Mouse (Mus musculus) c-Kit-negative CD71-positive TER-119-positive erythroid progenitor cells, embryonic 14.5 days (primary cell): Measurements from ENCODE around the gene Slc25a31.

Experiments used
- DNase-seq: peaks from one replicate; pipeline ENCODE4 v3.0.0-alpha.2; 2013; ENCODE audit warnings: low read depth, low spot score

Gene Slc25a31

DNA sequence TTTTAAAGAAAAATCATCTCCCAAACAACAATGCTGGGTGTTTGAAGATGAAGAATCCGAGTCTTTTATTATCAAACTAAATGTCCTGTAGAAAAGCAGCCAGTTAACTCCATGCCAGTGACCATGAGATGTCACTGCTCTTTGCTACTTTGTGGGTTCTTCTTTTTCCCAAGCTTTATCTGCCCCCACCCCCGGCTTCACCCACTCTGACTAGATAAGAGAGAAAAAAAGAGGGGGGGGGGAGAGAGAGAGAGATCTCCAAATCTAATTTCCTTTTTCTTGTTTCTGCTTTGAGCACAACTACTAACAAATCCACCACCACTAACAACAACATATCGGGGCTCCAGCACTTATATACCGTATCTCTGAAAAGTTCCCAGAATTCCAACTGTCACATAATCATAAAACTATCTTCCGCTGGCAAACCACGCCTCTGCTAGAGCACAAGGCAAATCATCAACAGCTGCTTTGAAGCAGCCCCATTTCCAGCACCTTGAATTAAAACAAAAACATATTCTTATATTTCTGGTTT, 29.8 kb downstream of the Slc25a31 start:
- DNase-seq = no peak

DNA sequence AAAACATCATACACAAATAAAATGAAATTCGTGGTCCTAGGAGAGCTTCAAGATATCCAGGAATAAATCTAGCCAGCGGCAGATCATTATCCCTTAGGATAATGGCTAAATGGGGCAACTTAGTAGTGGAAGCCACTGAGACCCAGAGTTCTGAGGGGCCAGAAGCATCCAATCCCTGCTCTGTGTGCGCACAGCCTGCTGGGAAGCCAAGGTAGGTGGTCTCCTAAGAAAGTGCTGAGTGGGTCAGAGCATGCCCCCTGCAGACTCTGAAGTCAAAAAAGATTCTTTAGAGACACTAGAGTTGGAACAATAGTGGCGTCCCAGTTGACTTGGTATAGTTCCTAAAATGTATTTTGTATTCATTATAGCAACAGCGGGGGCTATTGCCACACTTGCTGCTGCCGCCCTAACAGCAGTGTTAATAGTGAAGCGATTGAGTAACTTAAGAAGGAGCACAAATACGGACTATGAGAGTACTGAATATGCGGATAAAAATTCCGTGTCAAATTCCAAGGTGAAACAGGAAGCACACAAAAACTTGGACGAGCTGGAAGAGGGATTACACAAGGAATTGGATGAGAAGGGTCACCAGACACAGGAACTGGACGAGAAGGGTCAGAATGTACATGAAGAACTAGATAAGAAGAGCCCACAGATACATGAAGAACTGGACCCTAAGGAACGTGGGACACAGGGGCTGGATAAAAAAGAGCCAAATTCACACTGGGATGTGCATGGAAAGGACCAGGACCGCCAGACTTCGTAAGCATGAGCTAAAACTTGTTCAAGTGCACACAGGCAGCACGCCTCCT, 35.6 kb downstream of the Slc25a31 start, which contains the start of gene Hspa4l:
TSS of gene Hspa4l (plus strand) at position 472 of the 812 bp plus-strand sequence.
- no peak for DNase-seq

DNA sequence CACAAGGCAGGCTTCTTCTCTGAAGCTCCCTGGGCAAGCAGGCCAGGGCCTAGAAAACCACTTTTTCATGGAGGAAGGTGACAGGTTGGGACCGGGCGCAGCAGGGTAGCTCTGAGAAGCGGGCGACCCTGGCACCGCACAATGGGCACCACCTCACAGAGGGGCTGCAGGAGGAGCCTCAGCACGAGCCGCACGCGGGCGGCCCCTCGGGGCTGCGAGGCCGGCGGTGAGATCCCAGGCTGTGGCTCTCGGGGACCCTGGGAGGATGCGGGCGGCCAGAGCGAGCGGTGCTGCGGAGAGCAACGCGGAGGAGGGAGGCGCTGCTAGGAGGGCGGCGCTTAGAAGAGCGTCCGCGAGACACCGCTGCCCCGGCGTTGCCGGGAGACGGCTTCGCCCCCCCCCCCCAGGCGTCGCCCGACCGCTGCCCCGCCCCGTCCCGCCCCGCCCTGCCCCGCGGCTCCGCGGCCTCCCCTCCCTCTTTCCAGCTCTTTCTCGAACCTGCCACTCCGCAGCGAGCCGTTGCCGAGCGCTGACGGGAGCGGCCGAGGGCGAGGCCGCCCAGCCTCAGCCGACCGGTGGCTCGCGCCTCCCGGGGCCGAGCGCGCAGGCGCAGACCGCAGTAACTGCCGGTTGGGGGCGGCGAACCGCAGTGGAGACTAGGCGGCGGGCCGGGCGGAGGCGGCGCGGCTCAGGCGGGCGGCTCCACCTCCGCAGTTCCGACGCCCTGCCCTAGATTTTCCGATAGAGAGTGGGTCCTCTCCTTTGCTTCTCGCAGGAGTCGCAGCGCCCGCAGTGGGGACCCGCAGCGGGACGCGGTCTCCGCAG, 36.4 kb downstream of the Slc25a31 start:
- peak; percentile 86 for DNase-seq

DNA sequence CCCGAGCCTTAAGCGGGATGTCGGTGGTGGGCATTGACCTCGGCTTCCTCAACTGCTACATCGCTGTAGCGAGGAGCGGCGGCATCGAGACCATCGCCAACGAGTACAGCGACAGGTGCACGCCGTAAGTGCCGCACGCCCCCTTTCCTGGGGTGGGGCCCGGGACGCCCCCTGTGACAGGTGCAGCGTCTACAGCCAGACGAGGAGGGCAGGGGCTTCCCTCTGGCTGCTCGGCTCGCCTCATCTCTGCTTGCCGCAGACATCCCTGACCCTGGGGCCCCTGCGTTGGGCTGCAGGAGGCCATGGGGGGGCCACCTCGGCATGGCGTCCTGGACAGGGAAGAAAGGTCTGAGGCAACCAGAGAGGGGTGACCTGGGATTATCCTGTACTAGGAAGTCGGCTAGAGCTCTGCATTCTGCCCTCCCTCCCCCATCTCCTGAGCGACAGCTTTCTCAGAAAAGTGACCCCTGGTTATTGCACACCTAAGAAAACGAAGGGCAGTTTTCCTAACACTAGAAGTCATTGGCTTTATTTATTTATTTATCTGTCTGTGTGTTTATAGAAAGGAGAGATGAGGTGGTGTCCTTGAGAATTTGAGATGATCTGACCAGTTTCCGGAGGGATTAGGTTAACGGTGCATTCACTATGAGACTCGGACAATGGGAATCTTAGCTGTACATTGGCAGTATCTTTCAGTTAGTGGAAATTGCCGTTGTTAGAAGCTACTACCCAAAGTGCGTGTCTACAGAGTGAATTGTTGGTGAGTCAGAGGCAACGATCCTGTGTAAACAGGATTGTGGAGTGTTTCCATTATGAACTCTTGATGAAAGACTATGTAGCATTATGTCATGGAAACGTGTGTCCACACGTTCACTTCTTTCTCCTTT, 37.2 kb downstream of the Slc25a31 start:
- peak; percentile 27 for DNase-seq

DNA sequence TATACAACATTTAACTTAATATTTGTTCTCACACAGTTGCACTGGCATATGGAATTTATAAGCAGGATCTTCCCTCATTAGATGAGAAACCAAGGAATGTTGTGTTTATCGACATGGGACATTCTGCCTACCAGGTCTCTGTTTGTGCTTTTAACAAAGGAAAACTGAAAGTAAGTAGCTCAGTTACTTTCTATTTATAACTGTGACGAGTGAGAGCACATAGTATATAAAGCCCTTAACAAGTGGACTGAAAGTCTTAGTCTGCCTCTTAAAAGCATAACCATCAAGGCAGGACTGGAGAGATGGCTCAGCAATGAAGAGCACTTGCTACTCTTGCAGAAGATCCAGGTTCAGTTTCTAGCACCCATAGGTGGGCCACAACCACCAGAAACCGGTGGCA, 52.1 kb downstream of the Slc25a31 start:
- DNase-seq = no peak

DNA sequence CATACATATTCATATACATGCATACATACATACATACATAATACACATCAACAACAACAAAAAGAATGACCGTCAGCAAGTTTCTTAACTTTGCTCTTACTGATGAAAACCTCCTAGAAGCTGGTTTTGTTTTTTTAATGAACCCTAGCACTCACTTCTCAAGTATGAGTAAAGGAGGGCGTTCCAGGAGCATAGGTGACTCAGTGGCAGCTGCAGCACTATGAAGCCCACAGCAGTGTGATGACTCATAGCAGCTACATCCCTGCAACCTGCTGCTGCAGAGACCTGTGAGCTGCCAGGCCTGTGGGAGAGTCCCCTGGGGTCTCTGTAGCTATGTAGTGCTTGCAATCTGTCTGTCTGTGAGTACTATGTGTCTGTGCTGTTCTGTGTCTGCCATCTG, 52.7 kb downstream of the Slc25a31 start:
- DNase-seq = no peak
